Mouse (Mus musculus): ENCODE measurements around the gene Gm11492. TPM values are rescaled to one million over a fixed set of nuclear protein-coding genes. Genes with fewer than 3 reads are reported as not detected.

Gm11492 gene
- total and polyA plus RNA-seq, 3 experiments, result not detected

GRCm38 (mm10) chr11:87611547-87611946 lies 45.1 kb downstream of the Gm11492 start:
- no peak for DNase-seq (ENCODE audit: low read depth, low spot score)
- no peak overlapping the region for H3K27ac ChIP-seq (ENCODE audit: control insufficient read depth, low read depth, low read length)
- H3K27me3 ChIP-seq (ENCODE audit: control insufficient read depth in 1 of 2, insufficient read depth in 2 of 2, low read length in 2 of 2), result no peaks in the 10 kb centered on the region
- H3K4me1 ChIP-seq (ENCODE audit: control insufficient read depth in 1 of 2, insufficient read depth in 2 of 2, low read length in 2 of 2), result no peaks in the 10 kb centered on the region
- H3K79me2 ChIP-seq (ENCODE audit: control insufficient read depth, insufficient read depth, low read length, poor library complexity), result no peaks in the 10 kb centered on the region
- no peak overlapping the region for H3K4me3 ChIP-seq (ENCODE audit: control insufficient read depth in 1 of 2, insufficient read depth in 1 of 2, low read depth in 2 of 2, low read length in 2 of 2)
- no peaks in the 10 kb centered on the region for H3K9me3 ChIP-seq (replicated peaks; ENCODE audit: insufficient read depth, low read length)
- TF ChIP-seq GABPA (IDR thresholded peaks at IDR 0.05; ENCODE audit: low read depth, low read length) (no peak), ETS1 (IDR thresholded peaks at IDR 0.05; ENCODE audit: low read depth, low read length) (no peak), CHD1 (IDR thresholded peaks at IDR 0.05; ENCODE audit: low read depth, low read length) (no peak), SIN3A (IDR thresholded peaks at IDR 0.05; ENCODE audit: low read length) (no peak), MYB (IDR thresholded peaks at IDR 0.05; ENCODE audit: low read depth, low read length) (no peak), UBTF (IDR thresholded peaks at IDR 0.05; ENCODE audit: borderline replicate concordance, insufficient read depth, low read depth, low read length) (no peak), POLR2AphosphoS2 (IDR thresholded peaks at IDR 0.05; ENCODE audit: low read length) (no peak), MEF2A (IDR thresholded peaks at IDR 0.05; ENCODE audit: extremely low read depth, insufficient replicate concordance, low read depth, low read length, poor library complexity, severe bottlenecking) (no peak), CTCF (IDR thresholded peaks at IDR 0.05 in 2 of 3, conservative IDR thresholded peaks at IDR 0.05 in 1 of 3; ENCODE audit: control insufficient read depth in 1 of 3, insufficient read depth in 1 of 3, low read depth in 2 of 3, low read length in 3 of 3, poor library complexity in 1 of 3, severe bottlenecking in 1 of 3) (no peak), RAD21 (IDR thresholded peaks at IDR 0.05; ENCODE audit: low read depth, low read length) (no peak), HCFC1 (IDR thresholded peaks at IDR 0.05; ENCODE audit: low read depth, low read length) (no peak), USF2 (IDR thresholded peaks at IDR 0.05; ENCODE audit: borderline replicate concordance in 1 of 2, insufficient read depth in 1 of 2, low read depth in 1 of 2, low read length in 2 of 2) (no peak), EP300 (IDR thresholded peaks at IDR 0.05; ENCODE audit: low read depth in 1 of 2, low read length in 2 of 2) (no peak)
- H3K9ac ChIP-seq (ENCODE audit: control insufficient read depth, low read depth, low read length, poor library complexity, severe bottlenecking), result no peak overlapping the region
- peaks cover 0 to 16% of the 10 kb centered on the region in 2 experiments; a peak in 2 of 4 replicates for H3K36me3 ChIP-seq (ENCODE audit: control insufficient read depth in 1 of 2, insufficient read depth in 2 of 2, low read length in 2 of 2)

GRCm38 (mm10) chr11:87613972-87614371 lies 47.5 kb downstream of the Gm11492 start:
- no peak for DNase-seq (ENCODE audit: low read depth, low spot score)
- H3K27me3 ChIP-seq (ENCODE audit: control insufficient read depth in 1 of 2, insufficient read depth in 2 of 2, low read length in 2 of 2), result no peaks in the 10 kb centered on the region
- H3K4me1 ChIP-seq (ENCODE audit: control insufficient read depth in 1 of 2, insufficient read depth in 2 of 2, low read length in 2 of 2), result no peaks in the 10 kb centered on the region; a peak in 1 of 4 replicates
- TF ChIP-seq SMC3 (IDR thresholded peaks at IDR 0.05; ENCODE audit: low read depth, low read length) (no peak), EP300 (IDR thresholded peaks at IDR 0.05; ENCODE audit: low read depth in 1 of 2, low read length in 2 of 2) (no peak), USF2 (IDR thresholded peaks at IDR 0.05; ENCODE audit: borderline replicate concordance in 1 of 2, insufficient read depth in 1 of 2, low read depth in 1 of 2, low read length in 2 of 2) (no peak), MAFK (IDR thresholded peaks at IDR 0.05; ENCODE audit: borderline replicate concordance, low read depth, low read length) (no peak), GATA1 (IDR thresholded peaks at IDR 0.05; ENCODE audit: low read depth, low read length) (no peak), TBP (IDR thresholded peaks at IDR 0.05; ENCODE audit: low read depth, low read length) (no peak), MXI1 (IDR thresholded peaks at IDR 0.05; ENCODE audit: low read depth, low read length) (no peak), RCOR1 (IDR thresholded peaks at IDR 0.05; ENCODE audit: low read depth, low read length) (no peak)
- no peaks in the 10 kb centered on the region for H3K79me2 ChIP-seq (ENCODE audit: control insufficient read depth, insufficient read depth, low read length, poor library complexity)
- H3K4me3 ChIP-seq (ENCODE audit: control insufficient read depth in 1 of 2, insufficient read depth in 1 of 2, low read depth in 2 of 2, low read length in 2 of 2), result no peak overlapping the region
- H3K36me3 ChIP-seq (ENCODE audit: control insufficient read depth in 1 of 2, insufficient read depth in 2 of 2, low read length in 2 of 2), result peaks cover 3 to 12% of the 10 kb centered on the region in 2 experiments; a peak in 2 of 4 replicates
- no peak overlapping the region for H3K27ac ChIP-seq (ENCODE audit: control insufficient read depth, low read depth, low read length)
- no peak overlapping the region for H3K9ac ChIP-seq (ENCODE audit: control insufficient read depth, low read depth, low read length, poor library complexity, severe bottlenecking)
- H3K9me3 ChIP-seq (replicated peaks; ENCODE audit: insufficient read depth, low read length), result no peaks in the 10 kb centered on the region

Data from MEL (cell line).